Mouse (Mus musculus): ENCODE results near the gene Cxcl16.

GRCm38 (mm10) chr11:70485498-70485897, 25.7 kb upstream of the Cxcl16 start:
- no peak for TF ChIP-seq CTCF (IDR thresholded peaks at IDR 0.05; ENCODE audit: low read depth, low read length)
- TF ChIP-seq POLR2A (IDR thresholded peaks at IDR 0.05; ENCODE audit: insufficient read depth, low read length) = no peak
- TF ChIP-seq EP300 (IDR thresholded peaks at IDR 0.05; ENCODE audit: insufficient read depth, low read depth, low read length) = no peak

Data from ES-Bruce4 (cell line).